Mouse (Mus musculus) forebrain, embryonic 11.5 days (tissue): Measurements from ENCODE around the gene Shcbp1l. TPM values are rescaled to one million over a fixed set of nuclear protein-coding genes. Genes with fewer than 3 reads are reported as not detected.
"Not testable (repeated sequence)": the region's sequence is repeated elsewhere in the genome, so short reads cannot be mapped to it uniquely, and the experiment has no call there.

Source experiments
- ATAC-seq: fragments of 200-750 bp; cut with Nextera tagmentation; replicated peaks from 2 replicates; pipeline ENCODE4 v1.8.0; 2017; ENCODE audit warnings: moderate TSS enrichment; ENCODE audit not compliant: low FRiP score
- DNase-seq: peaks from one replicate; pipeline ENCODE4 v3.0.0-alpha.2; 2017; ENCODE audit warnings: low spot score
- H3K27ac ChIP-seq: fragments of 300-500 bp; sonication (generic); 2 replicates; pipeline ENCODE4 v1.5.1; 2014; ENCODE audit warnings: low read depth, low read length
- H3K27me3 ChIP-seq: fragments of 300-500 bp; sonication (generic); 2 replicates; pipeline ENCODE4 v1.6.1; 2014; ENCODE audit warnings: mild to moderate bottlenecking, low read length, mixed read lengths; ENCODE audit not compliant: control insufficient read depth, insufficient read depth
- H3K36me3 ChIP-seq: fragments of 300-500 bp; sonication (generic); 2 replicates; pipeline ENCODE4 v1.6.1; 2014; ENCODE audit warnings: mild to moderate bottlenecking, low read length, moderate library complexity, mixed read lengths; ENCODE audit not compliant: control insufficient read depth, insufficient read depth
- H3K4me1 ChIP-seq: fragments of 300-500 bp; sonication (generic); replicated peaks from 2 replicates; pipeline ENCODE4 v1.6.1; 2014; ENCODE audit warnings: low read length, mixed read lengths; ENCODE audit not compliant: control insufficient read depth, insufficient read depth
- H3K4me2 ChIP-seq: fragments of 300-500 bp; sonication (generic); 2 replicates; pipeline ENCODE4 v1.6.1; 2014; ENCODE audit warnings: low read depth, mild to moderate bottlenecking, low read length, moderate library complexity, mixed read lengths; ENCODE audit not compliant: severe bottlenecking
- H3K4me3 ChIP-seq: fragments of 300-500 bp; sonication (generic); 2 replicates; pipeline ENCODE4 v1.5.1; 2014; ENCODE audit warnings: low read depth, low read length
- H3K9ac ChIP-seq: fragments of 300-500 bp; sonication (generic); 2 replicates; pipeline ENCODE4 v1.6.1; 2014; ENCODE audit warnings: low read length
- H3K9me3 ChIP-seq: fragments of 300-500 bp; sonication (generic); 2 replicates; pipeline ENCODE4 v1.6.1; 2016; ENCODE audit warnings: low read length, mixed read lengths; ENCODE audit not compliant: control insufficient read depth
- WGBS: fragments of 180-500 bp; shearing (Covaris S2); extraction: QIAGEN DNeasy Blood & Tissue Kit; methylation state at CpG from one replicate; pipeline ENCODE4 v1.1.7; 2014; 5-methylcytosine and 5-hydroxymethylcytosine counted together
- polyA plus RNA-seq: library from polyadenylated mRNA; unstranded; fragments of >200 nt; fragmentation: Nextera tagmentation; extraction: Ambion mirVana; gene quantifications from 2 replicates; pipeline ENCODE4 v1.2.1, GENCODE M21; 2014

The Shcbp1l gene
- polyA plus RNA-seq, 1 experiment from 2014 or later = 0.19 TPM

DNA sequence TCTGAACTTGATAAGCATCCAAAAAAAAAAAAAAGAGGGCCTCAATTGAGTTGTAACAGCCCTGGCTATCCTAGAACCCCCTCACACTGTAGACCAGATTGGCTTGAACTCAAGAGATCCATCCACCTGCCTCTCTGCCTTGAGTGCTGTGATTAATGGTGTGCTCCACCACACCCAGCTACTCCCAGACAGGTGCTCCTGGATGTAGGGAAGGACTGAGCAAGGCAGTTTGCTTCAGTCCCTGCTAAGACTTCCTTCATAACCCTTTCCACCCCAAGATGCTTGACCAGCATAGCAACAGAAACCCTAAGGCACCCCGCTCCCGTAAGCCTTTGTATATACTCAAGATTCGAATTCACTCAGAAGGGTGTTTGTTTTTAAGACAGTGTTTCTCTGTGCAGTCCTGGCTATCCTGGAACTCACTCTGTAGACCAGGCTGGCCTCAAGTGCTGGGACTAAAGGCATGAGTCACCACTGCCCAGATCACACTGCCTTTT is 28.2 kb downstream of the Shcbp1l start:
- no peak overlapping the region for H3K9ac ChIP-seq
- H3K4me1 ChIP-seq = no peaks in the 10 kb centered on the region
- no peak overlapping the region for H3K4me3 ChIP-seq
- DNase-seq (no peak), ATAC-seq (no peak)
- H3K4me2 ChIP-seq = no peak overlapping the region
- H3K9me3 ChIP-seq = no peaks in the 10 kb centered on the region
- no peak overlapping the region for H3K27ac ChIP-seq
- no peaks in the 10 kb centered on the region; the same call in 1 of the 2 replicates for H3K36me3 ChIP-seq
- no peaks in the 10 kb centered on the region for H3K27me3 ChIP-seq
- WGBS = 82% methylated on average over 3 of the region's 3 CpGs

DNA sequence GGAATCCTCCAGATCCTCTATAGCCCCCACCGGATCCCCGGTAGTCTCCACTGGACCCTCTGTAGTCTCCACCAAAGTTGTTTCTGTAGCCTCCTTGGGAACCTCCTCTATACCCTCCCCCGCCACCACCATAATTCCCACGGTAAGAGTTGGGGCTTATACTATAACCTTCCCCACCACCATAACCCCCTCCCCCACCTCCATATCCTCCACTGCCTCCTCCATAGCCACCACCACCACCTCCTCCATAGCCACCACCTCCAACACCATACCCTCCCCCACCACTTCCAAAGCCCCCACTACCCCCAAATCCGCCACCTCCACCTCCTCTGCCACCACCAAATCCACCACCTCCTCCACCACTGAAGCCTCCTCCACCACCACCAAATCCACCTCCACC is 31.2 kb downstream of the Shcbp1l start:
- no peak for DNase-seq
- Histone ChIP-seq H3K36me3 (peaks cover 13% of the 10 kb centered on the region), H3K27ac (no peak overlapping the region), H3K4me1 (no peaks in the 10 kb centered on the region), H3K27me3 (no peaks in the 10 kb centered on the region), H3K9me3 (no peaks in the 10 kb centered on the region), H3K9ac (no peak overlapping the region), H3K4me3 (no peak overlapping the region), H3K4me2 (no peak overlapping the region)
- ATAC-seq = peak; percentile 28; the same call in 1 of the 2 replicates
- 90% methylated on average over 5 of the region's 5 CpGs for WGBS

DNA sequence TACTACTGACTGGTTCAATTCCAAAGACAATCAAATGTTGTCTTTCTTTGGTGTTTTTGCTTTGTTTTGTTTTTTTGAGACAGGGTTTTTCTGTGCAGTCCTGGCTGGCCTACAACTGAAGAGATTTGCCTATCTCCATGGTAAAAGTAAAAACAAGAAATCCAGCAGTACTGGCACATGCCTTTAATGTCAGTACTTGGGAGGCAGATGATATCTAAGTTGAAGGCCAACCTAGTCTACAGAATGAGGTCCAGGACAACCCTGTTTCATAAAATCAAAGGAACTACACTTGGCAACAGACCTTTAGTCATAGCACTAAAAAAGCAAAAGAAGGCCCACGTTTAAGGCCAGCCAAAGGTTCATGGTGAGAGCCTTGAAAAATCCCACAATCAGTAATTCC is 36.8 kb downstream of the Shcbp1l start:
- Histone ChIP-seq H3K27me3 (no peaks in the 10 kb centered on the region), H3K9ac (no peak overlapping the region), H3K4me2 (no peak overlapping the region), H3K4me1 (no peaks in the 10 kb centered on the region), H3K4me3 (no peak overlapping the region), H3K36me3 (peaks cover 28% of the 10 kb centered on the region), H3K27ac (no peak overlapping the region), H3K9me3 (no peaks in the 10 kb centered on the region)
- DNase-seq (no peak), ATAC-seq (no peak)
- WGBS = 86% methylated on average over 1 of the region's 1 CpGs

DNA sequence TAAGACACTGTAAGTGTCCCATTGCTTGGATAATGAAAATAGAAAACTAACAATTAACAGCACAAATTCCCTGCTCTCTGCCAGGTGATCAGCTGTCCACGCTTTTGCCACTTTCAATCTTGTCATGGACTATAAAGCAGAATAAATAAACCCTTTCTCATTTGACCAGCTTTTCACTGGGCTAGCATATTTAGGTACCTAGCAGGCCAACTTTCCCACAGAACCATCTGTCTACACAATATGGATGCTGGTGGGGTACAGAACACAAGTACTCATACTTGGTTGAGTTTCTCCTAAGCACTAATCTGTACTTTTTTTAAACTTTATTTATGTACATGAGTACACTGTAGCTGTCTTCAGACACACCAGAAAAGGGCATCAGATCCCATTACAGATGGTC is 54.3 kb downstream of the Shcbp1l start:
- Histone ChIP-seq H3K27me3 (no peaks in the 10 kb centered on the region), H3K9me3 (no peaks in the 10 kb centered on the region), H3K4me2 (no peak overlapping the region), H3K27ac (no peak overlapping the region), H3K4me1 (no peaks in the 10 kb centered on the region), H3K9ac (no peak overlapping the region), H3K36me3 (peaks cover 21% of the 10 kb centered on the region), H3K4me3 (no peak overlapping the region)
- DNase-seq = no peak
- WGBS = 90% methylated on average over 1 of the region's 1 CpGs
- ATAC-seq = no peak

DNA sequence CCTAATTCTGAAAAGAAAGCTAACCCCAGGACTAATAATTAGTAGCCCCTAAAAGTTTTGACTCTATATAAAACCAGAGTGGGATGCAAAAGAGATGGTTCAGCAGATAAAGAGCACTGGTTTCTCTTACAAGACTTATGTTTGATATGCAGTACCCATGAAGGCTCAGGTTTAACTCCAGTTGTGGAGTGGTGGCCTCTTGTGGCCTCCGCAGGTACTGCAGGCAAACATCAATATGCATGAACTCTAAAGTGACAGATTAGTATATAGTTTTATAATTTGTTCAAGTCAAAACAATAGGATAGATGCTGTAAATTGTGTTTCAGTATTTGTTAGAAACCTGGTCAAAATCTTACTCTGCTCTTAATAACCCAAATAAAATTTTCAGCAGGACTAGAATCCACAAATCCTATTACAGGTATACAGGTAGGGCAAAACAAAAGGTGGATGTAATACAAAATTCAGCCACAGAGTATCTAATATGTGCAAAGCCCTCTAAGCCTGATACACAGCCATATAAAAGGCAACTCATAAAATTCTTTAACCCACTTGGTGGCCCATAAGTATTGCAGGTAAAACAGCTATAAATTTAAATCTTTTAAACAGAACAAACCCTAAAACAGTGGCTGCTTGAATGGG is 55.5 kb downstream of the Shcbp1l start:
- Histone ChIP-seq H3K36me3 (peaks cover 17% of the 10 kb centered on the region), H3K9me3 (no peaks in the 10 kb centered on the region), H3K4me1 (peaks cover 5% of the 10 kb centered on the region), H3K4me3 (no peak overlapping the region), H3K9ac (no peak overlapping the region), H3K27me3 (no peaks in the 10 kb centered on the region), H3K4me2 (no peak overlapping the region), H3K27ac (no peak overlapping the region)
- 49% methylated on average over 1 of the region's 1 CpGs for WGBS
- ATAC-seq = peak; percentile 33; the same call in 1 of the 2 replicates
- peak; percentile 84 for DNase-seq

DNA sequence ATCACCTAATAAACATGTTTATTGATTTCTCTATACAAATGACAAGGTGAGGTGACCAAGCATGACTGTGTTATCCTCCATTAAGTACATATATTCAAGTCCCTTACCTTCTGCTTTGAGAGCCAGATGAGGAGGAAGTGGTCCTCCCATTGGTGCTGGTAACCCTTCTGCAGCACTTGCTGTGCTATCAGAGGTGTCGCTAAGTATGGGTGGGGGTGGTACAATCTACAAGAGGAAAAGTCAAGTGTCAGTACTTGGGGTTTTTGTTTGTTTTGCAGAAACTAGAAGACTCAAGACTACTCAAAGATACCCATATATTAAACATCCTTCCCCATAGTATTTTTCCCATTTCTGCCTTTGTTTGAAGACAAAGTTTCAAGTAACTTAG is 56.1 kb downstream of the Shcbp1l start:
- Histone ChIP-seq H3K4me3 (no peak overlapping the region), H3K9ac (no peak overlapping the region), H3K4me1 (peaks cover 5% of the 10 kb centered on the region), H3K27ac (no peak overlapping the region), H3K4me2 (no peak overlapping the region), H3K9me3 (no peaks in the 10 kb centered on the region), H3K27me3 (no peaks in the 10 kb centered on the region), H3K36me3 (peaks cover 17% of the 10 kb centered on the region)
- DNase-seq = no peak
- 86% methylated on average over 1 of the region's 1 CpGs for WGBS
- ATAC-seq = no peak

DNA sequence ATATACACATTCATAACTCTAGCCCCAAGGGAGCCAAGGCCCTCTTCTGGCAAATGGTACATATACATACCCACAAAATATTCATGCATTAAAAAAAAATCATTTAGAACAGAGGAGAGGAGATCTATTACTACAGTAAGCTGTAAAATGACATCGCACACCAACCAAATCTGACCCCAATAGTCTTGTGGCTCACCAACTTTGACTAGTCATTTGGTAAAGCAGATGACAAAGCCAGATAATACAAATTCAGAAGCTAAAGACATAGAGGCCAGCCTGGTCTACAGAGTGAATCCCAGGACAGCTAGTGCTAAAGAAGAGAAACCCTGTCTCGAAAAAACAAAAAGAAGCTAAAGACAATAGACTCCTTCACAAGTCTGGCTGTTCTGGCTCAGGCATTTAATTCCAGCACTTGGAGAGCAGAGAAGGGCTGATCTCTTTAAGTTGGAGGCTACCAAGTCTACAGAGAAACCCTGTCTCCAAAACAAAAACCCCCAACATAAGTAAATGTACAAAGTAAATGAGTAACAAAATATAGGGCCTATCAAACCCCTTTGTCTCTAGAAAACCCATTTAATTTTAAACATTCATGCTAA is 60.3 kb downstream of the Shcbp1l start:
- H3K36me3 ChIP-seq = peaks cover 4% of the 10 kb centered on the region; the same call in 1 of the 2 replicates
- H3K27me3 ChIP-seq = no peaks in the 10 kb centered on the region
- no peak overlapping the region for H3K27ac ChIP-seq
- H3K9ac ChIP-seq = peak overlapping the region; percentile 37
- H3K4me2 ChIP-seq = peak overlapping the region; percentile 71
- no peaks in the 10 kb centered on the region for H3K9me3 ChIP-seq
- ATAC-seq (no peak), DNase-seq (no peak)
- 53% methylated on average over 2 of the region's 2 CpGs for WGBS
- H3K4me1 ChIP-seq = peaks cover 5% of the 10 kb centered on the region
- H3K4me3 ChIP-seq = peak overlapping the region; percentile 100

DNA sequence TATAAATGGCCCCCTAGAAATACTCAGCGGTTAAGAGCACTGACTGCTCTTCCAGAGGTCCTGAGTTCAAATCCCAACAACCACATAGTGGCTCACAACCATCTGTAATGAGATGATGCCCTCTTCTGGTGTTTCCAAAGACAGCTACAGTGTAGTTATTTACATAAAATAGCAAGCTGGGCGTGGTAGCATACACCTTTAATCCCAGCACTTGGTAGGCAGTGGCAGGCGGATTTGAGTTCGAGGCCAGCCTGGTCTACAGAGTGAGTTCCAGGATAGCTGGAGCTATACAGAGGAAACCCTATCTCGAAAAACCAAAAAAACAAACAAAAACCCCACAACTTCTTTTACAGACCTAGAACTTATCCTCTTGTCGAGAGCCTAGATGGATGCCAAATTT is 61.2 kb downstream of the Shcbp1l start:
- not testable (repeated sequence) for DNase-seq, H3K27ac ChIP-seq, H3K36me3 ChIP-seq, ATAC-seq, H3K4me1 ChIP-seq, H3K27me3 ChIP-seq, H3K9me3 ChIP-seq
- Histone ChIP-seq H3K4me3 (peak overlapping the region; percentile 100), H3K4me2 (peak overlapping the region; percentile 71), H3K9ac (peak overlapping the region; percentile 100)
- WGBS = 6% methylated on average over 6 of the region's 6 CpGs
